Mouse (Mus musculus) mouse embryonic stem cell (cell line): ENCODE data around the gene Rora.

Source experiments
- in situ Hi-C, 2 experiments: fragments of 300-500 bp; cut with MboI; formaldehyde crosslinking; loops; 1 replicate in 1 of 2; 3 replicates in 1 of 2; pipeline ENCODE4 v1.14.3; 2019 to 2020; ENCODE audit warnings: low sequenced_read_pairs in 2 of 2, low pct_unique_long_range_greater_than_20kb in 1 of 2, mixed read lengths in 1 of 2; ENCODE audit not compliant: unreplicated experiment in 1 of 2

Rora gene

DNA sequence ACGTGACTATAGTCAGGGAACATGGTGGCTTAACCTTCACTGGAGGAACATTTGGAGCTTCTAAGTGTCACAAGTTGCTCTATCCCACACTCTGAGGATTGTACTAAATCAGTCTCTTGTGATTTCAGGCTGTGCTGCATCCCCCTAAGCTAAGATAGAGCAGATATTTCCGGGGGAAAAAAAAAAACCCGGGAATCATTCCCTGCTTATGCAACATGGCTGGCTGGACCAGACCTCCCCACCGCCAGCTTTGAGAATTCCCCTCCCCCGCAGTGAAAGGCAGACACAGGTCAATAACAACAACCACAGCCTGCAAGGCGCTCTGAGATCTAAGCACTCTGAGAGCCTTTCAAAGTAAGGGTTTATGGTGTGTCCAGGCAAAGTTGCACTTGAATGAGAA is 244.7 kb downstream of the Rora start:
- in situ Hi-C loops = no loop called here

DNA sequence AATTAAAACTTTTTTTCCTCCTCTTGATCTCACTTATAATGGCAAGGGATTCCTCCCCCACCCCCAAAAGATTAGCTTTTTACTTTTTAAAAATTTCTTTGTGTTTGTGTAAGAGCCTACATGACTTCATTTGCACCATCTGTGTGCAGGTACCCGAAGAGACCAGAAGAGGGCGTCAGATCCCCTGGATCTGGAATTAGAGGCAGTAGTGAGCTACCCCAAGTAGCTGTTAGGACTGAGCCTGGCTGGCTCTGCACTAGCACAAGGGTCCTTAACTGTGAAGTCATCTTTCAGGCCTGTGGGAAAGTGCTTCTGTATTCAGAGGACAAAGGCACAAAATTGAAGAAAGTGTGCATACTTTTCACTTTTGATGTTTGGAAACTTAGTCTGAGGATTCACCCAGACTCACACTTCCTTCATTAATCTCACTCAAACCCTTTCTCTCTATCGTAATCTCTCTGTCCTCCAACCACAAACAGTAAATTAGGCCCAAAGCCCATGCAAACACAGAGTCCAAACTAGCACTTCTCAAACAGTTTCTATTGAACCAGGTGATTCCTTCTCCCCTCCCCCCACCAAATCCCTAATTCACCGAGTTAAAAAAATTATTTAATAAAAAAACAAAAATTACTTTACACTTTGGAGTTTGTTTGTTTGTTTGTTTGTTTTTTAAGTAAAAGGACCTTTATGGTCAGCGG is 246.1 kb downstream of the Rora start:
- in situ Hi-C loops = no loop called here

DNA sequence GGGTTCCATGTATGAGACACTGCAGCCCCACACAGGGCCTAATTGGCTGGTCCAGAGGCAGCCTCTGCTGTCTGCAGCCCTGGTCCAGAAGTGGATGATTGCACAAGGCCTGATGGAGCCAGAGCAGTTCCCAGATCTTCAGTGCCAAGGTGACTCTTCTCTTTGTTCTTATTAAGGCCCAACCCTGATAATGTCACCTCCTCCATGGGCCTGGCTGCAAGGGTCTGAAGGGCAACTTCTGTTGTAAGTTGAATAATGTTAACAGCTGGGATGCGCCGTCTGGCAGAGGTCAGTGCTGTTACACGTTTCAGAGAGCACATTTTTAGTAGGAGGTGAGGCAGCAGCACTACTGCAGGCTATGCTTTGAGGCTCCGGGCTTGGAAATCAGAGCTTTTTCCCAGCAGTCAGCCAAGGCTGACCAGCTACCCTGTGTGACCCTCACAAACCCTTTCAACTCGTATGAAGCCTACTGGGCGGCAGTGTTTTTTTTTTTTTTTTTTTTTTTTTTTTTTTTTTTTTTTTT is 252.8 kb downstream of the Rora start:
- in situ Hi-C loops = no loop called here

DNA sequence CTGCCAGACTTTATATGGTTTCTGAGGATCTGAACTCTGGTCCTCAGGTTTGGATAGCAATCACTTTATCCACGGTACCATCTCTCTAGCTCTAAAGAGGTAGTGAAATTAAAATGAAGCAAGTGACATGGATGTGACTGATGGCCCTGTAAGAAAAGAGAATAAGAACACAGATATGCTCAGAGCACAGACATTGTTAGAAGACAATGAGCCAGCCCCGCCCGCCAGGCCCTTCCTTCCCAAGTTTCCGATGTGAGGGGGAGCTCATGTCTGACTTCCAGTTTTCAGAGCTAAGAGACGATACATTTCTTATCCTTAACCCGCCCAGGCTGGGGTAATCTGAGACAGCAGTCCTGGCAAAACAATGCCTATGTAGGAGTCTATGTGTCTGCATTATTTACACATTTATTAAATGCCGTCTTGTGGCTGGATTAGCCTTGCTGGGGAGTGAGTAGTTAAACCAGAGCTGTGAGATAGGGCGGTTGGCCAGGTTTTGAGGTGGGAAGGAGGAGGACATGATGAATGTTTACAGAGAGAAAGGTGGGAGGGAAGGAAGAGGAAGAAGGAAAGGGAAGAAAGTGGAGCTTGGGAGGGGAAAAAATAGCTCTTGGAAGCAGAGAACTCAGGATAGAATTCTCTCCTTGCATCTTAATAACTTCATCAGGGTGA is 259.0 kb downstream of the Rora start:
- in situ Hi-C loops = no loop called here

GRCm38 (mm10) chr9:68913191-68913697 is 259.7 kb downstream of the Rora start:
- in situ Hi-C loops = no loop called here

GRCm38 (mm10) chr9:68914541-68915275 is 261.1 kb downstream of the Rora start:
- in situ Hi-C loops = no loop called here

GRCm38 (mm10) chr9:68916741-68917140 is 263.2 kb downstream of the Rora start:
- in situ Hi-C loops = no loop called here

DNA sequence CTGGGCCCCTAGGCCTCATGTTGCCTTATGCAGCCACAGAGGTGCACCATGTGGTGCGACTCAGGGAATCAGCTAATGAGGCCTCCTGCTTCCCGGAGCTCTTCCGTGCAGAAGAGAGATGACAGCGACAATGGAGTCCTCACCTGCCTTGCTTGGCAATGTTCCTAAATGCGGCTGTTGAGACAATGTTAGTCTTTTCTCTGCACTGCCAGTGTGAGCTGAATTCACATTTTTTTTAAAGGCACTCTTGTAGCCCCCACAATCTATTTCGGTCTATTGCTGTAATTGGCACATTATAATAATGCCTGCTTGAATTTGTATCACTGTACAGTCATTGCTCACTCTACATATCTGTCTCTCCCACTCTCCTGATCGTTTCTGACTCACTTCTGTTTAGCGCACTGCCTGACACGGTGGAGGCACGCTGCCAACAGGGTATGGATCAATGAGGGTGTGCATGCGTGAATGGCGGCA is 269.6 kb downstream of the Rora start:
- in situ Hi-C loops = no loop called here

GRCm38 (mm10) chr9:68926406-68926805 is 272.8 kb downstream of the Rora start:
- in situ Hi-C loops = no loop called here

DNA sequence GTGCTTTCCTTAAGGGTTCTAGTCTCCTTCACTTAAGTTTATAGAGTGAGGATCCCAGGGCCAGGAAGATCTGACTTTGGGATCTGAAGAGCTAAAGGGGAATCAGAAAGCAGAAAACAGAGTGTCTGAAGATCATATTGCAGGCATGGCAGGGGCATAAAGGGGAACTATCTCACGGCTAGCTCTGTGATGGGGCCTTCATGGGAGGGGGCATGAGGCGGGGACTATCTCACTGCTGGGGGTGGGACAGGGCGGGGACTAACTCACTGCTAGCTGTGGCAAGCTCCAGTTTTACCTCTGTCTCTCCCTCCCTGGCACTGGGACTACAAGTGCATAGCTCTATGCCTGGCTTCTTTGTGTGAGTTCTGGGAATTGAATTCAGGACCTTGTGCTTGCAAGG is 279.6 kb downstream of the Rora start:
- in situ Hi-C loops = no loop called here

DNA sequence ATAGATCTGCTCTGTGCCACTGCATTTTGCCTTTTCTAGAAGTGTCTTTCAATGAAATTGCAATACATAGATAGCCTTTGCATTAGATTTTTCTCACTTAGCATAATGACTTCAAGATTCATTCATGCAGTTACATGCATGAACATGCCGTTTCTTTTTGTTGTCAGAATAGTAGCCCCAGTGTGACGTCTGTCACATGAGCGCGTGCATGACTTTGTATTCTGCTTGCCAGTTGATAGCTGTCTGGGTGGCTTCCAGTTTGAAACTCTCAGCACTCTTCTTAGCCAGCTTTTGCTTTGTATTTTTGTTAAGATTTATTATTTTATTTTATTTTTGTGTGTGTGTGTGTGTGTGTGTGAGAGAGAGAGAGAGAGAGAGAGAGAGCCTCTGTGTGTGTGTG is 280.7 kb downstream of the Rora start:
- in situ Hi-C loops = no loop called here

- in situ Hi-C loops = no loop called here
These were observed 282.0 kb downstream of the Rora start for GRCm38 (mm10) chr9:68935611-68936010.

DNA sequence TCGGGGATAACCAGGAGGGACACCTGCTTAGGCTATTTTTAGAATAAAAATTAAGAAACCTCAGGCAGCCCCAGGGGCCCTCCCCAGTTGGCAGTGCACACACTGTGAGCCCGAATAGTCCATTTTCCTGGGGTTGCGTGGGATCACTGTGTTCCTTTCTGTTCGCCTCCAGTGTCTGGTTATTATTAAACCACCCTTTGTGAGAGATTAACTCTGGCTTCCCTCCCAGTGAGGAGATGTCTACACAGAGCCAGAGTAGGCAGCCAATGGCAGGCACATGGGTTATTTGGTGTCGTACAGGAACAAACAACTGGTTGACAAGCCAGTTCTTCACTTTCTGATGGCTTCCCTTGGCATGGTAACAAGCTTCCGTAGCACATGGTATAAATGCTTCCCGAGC is 287.5 kb downstream of the Rora start:
- in situ Hi-C loops = no loop called here

DNA sequence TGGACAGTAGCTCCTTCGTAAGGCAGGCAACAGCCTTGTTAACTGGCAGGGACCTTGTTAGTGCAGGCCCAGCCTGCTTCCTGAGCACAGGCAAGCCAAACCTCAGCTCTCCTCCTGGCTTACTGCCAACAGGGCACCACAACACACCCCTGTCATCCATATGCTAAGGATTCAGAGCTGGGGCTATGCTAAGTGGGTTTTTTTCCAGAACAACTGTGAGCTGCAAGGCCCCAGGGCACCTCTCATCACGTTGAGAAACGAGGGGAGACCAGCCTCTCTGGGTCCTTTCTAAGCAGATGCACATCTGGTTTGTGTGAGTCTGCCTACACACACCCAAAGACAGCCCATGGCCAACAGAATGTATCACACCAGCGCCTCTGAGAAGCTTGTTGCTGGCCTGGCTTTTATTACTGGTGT is 289.0 kb downstream of the Rora start:
- in situ Hi-C loops = no loop called here

DNA sequence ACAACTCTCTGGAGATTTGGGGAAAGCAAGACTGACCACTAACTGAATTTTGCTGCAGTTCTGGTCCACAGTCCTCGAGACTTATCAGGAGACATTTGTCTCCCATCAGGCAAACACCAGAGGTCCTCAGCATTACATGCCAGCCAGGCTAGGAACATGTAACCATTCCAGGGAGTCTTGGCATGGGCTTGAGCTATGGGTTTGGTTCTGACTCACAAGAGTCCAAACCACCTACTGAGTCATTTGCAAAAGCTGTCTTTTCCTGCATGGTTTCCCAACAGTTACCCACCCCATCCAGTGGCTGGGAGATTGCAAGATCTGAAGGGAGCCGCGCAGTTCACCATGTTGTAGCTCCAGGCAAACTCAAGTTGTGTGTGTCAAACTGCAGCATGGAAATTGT is 290.4 kb downstream of the Rora start:
- in situ Hi-C loops = no loop called here

DNA sequence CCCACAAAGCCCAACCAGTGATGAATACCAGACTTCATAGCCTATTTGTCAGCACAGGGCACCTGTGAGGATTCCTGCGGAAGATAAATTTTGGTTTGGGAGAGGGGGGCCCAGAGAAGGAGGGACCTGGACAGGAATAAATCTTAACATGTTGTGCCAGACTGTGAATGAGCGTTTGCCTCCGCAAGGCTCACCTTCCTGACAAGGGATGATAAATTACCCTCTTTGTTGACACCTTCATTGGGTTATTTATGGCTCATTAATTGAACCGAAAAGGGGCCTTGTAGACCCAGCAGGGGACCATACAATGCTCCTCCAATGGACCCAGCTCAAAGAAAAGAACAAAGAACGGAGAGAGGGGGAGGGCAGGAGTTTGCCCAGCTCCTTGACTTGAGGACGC is 294.1 kb downstream of the Rora start:
- in situ Hi-C loops = no loop called here

DNA sequence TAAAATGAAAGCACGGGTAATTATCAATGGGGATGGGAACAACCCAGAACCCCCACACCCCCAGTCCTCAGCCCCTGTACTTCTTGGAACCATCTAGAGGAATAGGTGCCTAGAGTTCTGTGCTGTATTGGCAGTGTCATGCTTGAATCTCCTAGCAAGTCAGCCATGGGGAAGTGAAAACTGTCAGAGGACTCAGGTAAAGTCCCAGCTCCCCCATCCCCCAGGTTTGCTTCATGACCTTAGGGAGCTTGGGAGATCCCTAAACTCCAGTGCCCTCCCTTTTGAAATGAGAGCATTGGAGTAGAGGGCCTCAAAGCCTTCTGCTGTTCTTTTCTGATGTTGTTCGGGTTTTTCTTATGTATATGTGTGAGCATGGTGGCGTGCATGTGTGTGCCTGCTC is 294.6 kb downstream of the Rora start:
- in situ Hi-C loops = no loop called here

GRCm38 (mm10) chr9:68956210-68956874 is 302.8 kb downstream of the Rora start:
- in situ Hi-C loops = no loop called here
